In the genomic region with DNA sequence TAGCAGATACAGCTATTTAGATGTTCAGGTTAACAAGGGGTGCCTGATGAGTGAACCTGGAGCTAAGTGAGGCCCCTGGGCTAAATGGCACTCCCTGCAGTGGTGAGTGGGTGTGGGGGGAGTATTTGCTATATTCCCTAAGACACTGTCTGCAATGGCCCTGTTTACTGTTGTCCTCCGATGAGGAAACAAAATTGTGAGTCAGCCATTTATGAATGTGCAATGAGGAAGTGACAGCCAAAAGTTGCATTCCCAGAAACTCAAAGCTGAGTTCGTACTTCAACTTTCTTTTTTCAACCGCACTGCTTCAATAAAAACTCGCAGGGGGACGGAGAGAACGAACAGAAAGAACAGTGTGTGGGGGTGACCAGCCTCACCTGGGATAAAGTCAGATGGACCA, we compare ENCODE assay signal across 7 mouse cellular contexts. TPM values are rescaled to one million over a fixed set of nuclear protein-coding genes. Genes with fewer than 3 reads are reported as not detected.
DNase-seq lines count a peak whose midpoint lies in the region; ATAC-seq lines count a peak whose summit lies in the region.

No protein-coding gene starts in this region.

- no peak for ATAC-seq in midbrain, embryonic 12.5 days (ENCODE audit: low FRiP score, low read depth)
- peak; percentile 49 for ATAC-seq in granulocyte monocyte progenitor cell, adult 5-6 weeks (replicated peaks; ENCODE audit: poor library complexity, severe bottlenecking)
- no peak for ATAC-seq in liver, embryonic 13.5 days (ENCODE audit: low read depth)

- H3K9me3 ChIP-seq in midbrain, embryonic 12.5 days: no peaks in the 10 kb centered on the region
- no peaks in the 10 kb centered on the region for H3K9me3 ChIP-seq in midbrain, embryonic 10.5 days (replicated peaks)
- H3K9me3 ChIP-seq in liver, embryonic 13.5 days (replicated peaks): no peaks in the 10 kb centered on the region

- H3K9ac ChIP-seq in midbrain, embryonic 12.5 days (replicated peaks): no peak overlapping the region
- H3K9ac ChIP-seq in liver, embryonic 13.5 days: peak overlapping the region; percentile 75

- H3K4me1 ChIP-seq in midbrain, embryonic 12.5 days: peaks cover 32% of the 10 kb centered on the region
- H3K4me1 ChIP-seq in midbrain, embryonic 10.5 days: peaks cover 33% of the 10 kb centered on the region
- H3K4me1 ChIP-seq in liver, embryonic 13.5 days (replicated peaks): peaks cover 64% of the 10 kb centered on the region

- no peak overlapping the region for H3K4me3 ChIP-seq in midbrain, embryonic 12.5 days
- H3K4me3 ChIP-seq in midbrain, embryonic 10.5 days: no peak overlapping the region
- H3K4me3 ChIP-seq in liver, embryonic 13.5 days (replicated peaks): peak overlapping the region; percentile 67

- H3K36me3 ChIP-seq in midbrain, embryonic 12.5 days: peaks cover 29% of the 10 kb centered on the region
- peaks cover 8% of the 10 kb centered on the region; the same call in 1 of the 2 replicates for H3K36me3 ChIP-seq in midbrain, embryonic 10.5 days
- peaks cover 21% of the 10 kb centered on the region for H3K36me3 ChIP-seq in liver, embryonic 13.5 days
- 0 out of 2 replicates have a peak, but pooled peaks cover 2% of the 10 kb centered on the region for H3K36me3 ChIP-seq in splenic B cell, adult 2 months (ENCODE audit: control insufficient read depth, insufficient read depth, low read length, poor library complexity, severe bottlenecking)

- no peaks in the 10 kb centered on the region for H3K27me3 ChIP-seq in midbrain, embryonic 12.5 days
- 0 out of 2 replicates have a peak, but pooled peaks cover 7% of the 10 kb centered on the region for H3K27me3 ChIP-seq in midbrain, embryonic 10.5 days (ENCODE audit: low read depth, poor library complexity, severe bottlenecking)
- H3K27me3 ChIP-seq in liver, embryonic 13.5 days: no peaks in the 10 kb centered on the region
- H3K27me3 ChIP-seq in splenic B cell, adult 2 months (ENCODE audit: control insufficient read depth, insufficient read depth, low read length, poor library complexity, severe bottlenecking): no peaks in the 10 kb centered on the region

- no peak for DNase-seq in midbrain, embryonic 10.5 days (ENCODE audit: low spot score)
- DNase-seq in liver, embryonic 13.5 days: no peak
- DNase-seq in splenic B cell, adult 2 months (ENCODE audit: low read depth, low spot score): peak; percentile 34
- no peak for DNase-seq in left cerebral cortex, adult 11 months (ENCODE audit: low spot score)
- DNase-seq in cerebellum, adult 9-11 months: no peak

- H3K4me2 ChIP-seq in midbrain, embryonic 12.5 days (replicated peaks): peak overlapping the region; percentile 29
- H3K4me2 ChIP-seq in liver, embryonic 13.5 days: peak overlapping the region; percentile 77

- 90% methylated on average over 6 of the region's 6 CpGs for WGBS in midbrain, embryonic 12.5 days
- 92% methylated on average over 6 of the region's 6 CpGs for WGBS in midbrain, embryonic 10.5 days
- 43% methylated on average over 6 of the region's 6 CpGs for WGBS in liver, embryonic 13.5 days (ENCODE audit: insufficient replicate concordance)

- no peak overlapping the region for H3K27ac ChIP-seq in midbrain, embryonic 12.5 days (replicated peaks)
- no peak overlapping the region for H3K27ac ChIP-seq in midbrain, embryonic 10.5 days (replicated peaks)
- H3K27ac ChIP-seq in liver, embryonic 13.5 days: peak overlapping the region; percentile 88

RNA-seq across cellular contexts. Expression of a gene that starts 3.3 kb away (rescaled TPM):
- 42.1 and 42.9 TPM in 2 replicates for polyA plus RNA-seq in midbrain, embryonic 12.5 days (2016; fragmentation: Nextera tagmentation; extraction: Ambion mirVana)
- 10.1 and 20.3 TPM in 2 replicates for polyA plus RNA-seq in midbrain, embryonic 10.5 days (2016; fragmentation: Nextera tagmentation; extraction: Ambion mirVana)
- 35.9 and 55.9 TPM in 2 replicates for total RNA-seq in granulocyte monocyte progenitor cell, adult 5-6 weeks (2014; fragmentation: Nextera tagmentation)
- 52.3 and 72.8 TPM in 2 replicates for total RNA-seq in granulocyte monocyte progenitor cell, adult 5-6 weeks (2017)
- 13.8 and 15.9 TPM in 2 replicates for polyA plus RNA-seq in liver, embryonic 13.5 days (2015; fragmentation: Nextera tagmentation; extraction: Ambion mirVana)

RNA-seq across cellular contexts. Expression of a gene that starts 12.4 kb away (rescaled TPM):
- 46.3 and 53.3 TPM in 2 replicates for polyA plus RNA-seq in midbrain, embryonic 12.5 days (2016; fragmentation: Nextera tagmentation; extraction: Ambion mirVana)
- 31.8 and 39.0 TPM in 2 replicates for polyA plus RNA-seq in midbrain, embryonic 10.5 days (2016; fragmentation: Nextera tagmentation; extraction: Ambion mirVana)
- not detected in 2 replicates for total RNA-seq in granulocyte monocyte progenitor cell, adult 5-6 weeks (2014; fragmentation: Nextera tagmentation)
- total RNA-seq in granulocyte monocyte progenitor cell, adult 5-6 weeks (2017): 0.17 TPM in 1 of 2 replicates, not detected in the other
- 0.39 and 0.56 TPM in 2 replicates for polyA plus RNA-seq in liver, embryonic 13.5 days (2015; fragmentation: Nextera tagmentation; extraction: Ambion mirVana)

Comparison
In these comparisons a context has a peak if more than half of its experiments do, and no peak if none do; other contexts are left out.
1. RNA of a gene that starts 12.4 kb away (polyA plus RNA-seq): 46.3 to 53.3 TPM in midbrain, embryonic 12.5 days and 31.8 to 39.0 TPM in midbrain, embryonic 10.5 days; 0.39 to 0.56 TPM in liver, embryonic 13.5 days; every median in the first group is over 10 times any median in the second.